Mouse (Mus musculus) left cerebral cortex, adult 2 months (tissue): Measurements from ENCODE around the gene Tacc2. TPM values are rescaled to one million over a fixed set of nuclear protein-coding genes. Genes with fewer than 3 reads are reported as not detected.
"Not testable (repeated sequence)": the region's sequence is repeated elsewhere in the genome, so short reads cannot be mapped to it uniquely, and the experiment has no call there.

Experiments
- DNase-seq, 2 experiments: peaks; one replicate each; pipeline ENCODE4 v3.0.0; 2021 to 2022; ENCODE audit warnings: low spot score in 2 of 2, mixed read lengths in 1 of 2; ENCODE audit errors: extremely low spot score in 1 of 2
- H3K27ac ChIP-seq: fragments of 200-600 bp; 2 replicates; pipeline ENCODE4 v1.8.1; 2022
- H3K4me3 ChIP-seq: fragments of 200-600 bp; 2 replicates; pipeline ENCODE4 v1.8.1; 2022
- CTCF ChIP-seq: fragments of 200-600 bp; IDR thresholded peaks from 2 replicates; pipeline ENCODE4 v1.8.1; 2022; ENCODE audit warnings: antibody characterized with exemption, mild to moderate bottlenecking, moderate library complexity
- intact Hi-C: fragments of 180-260 bp; cut with DNase I; formaldehyde crosslinking; loops from one replicate; pipeline ENCODE4 v1.15.1; 2025
- total RNA-seq, 2 experiments: library from RNA; stranded (reverse); gene quantifications; 2 replicates each; pipeline ENCODE4 v1.2.3; 2021

Tacc2 gene
- total RNA-seq, 2 experiments from 2014 or later, result 65.9 to 67.6 TPM

- Histone ChIP-seq H3K27ac (no peak overlapping the region), H3K4me3 (no peak overlapping the region)
- DNase-seq, result no peak
- intact Hi-C loops, result no loop called here
- no peak for TF ChIP-seq CTCF
These were observed 2.8 kb upstream of the Tacc2 start for GRCm38 (mm10) chr7:130574211-130574991.

- no peak for DNase-seq
- no peak for TF ChIP-seq CTCF
- intact Hi-C loops, result no loop called here
- Histone ChIP-seq H3K4me3 (no peak overlapping the region), H3K27ac (no peak overlapping the region)
These were observed 257 bp upstream of the Tacc2 start for GRCm38 (mm10) chr7:130576981-130577380.

GRCm38 (mm10) chr7:130578066-130578465 is 828 bp downstream of the Tacc2 start:
- Histone ChIP-seq H3K27ac (no peak overlapping the region), H3K4me3 (no peak overlapping the region)
- intact Hi-C loops, result no loop called here
- no peak for TF ChIP-seq CTCF
- no peak for DNase-seq

GRCm38 (mm10) chr7:130578607-130579006 is 1.4 kb downstream of the Tacc2 start:
- no peak overlapping the region for H3K4me3 ChIP-seq
- intact Hi-C loops, result no loop called here
- no peak for TF ChIP-seq CTCF
- no peak for DNase-seq
- H3K27ac ChIP-seq, result no peak overlapping the region

- Histone ChIP-seq H3K4me3 (no peak overlapping the region), H3K27ac (no peak overlapping the region)
- intact Hi-C loops, result no loop called here
- DNase-seq, result no peak
- TF ChIP-seq CTCF, result no peak
These were observed 9.4 kb downstream of the Tacc2 start for GRCm38 (mm10) chr7:130586521-130587072.

- intact Hi-C loops, result no loop called here
- no peak overlapping the region for H3K4me3 ChIP-seq
- no peak for TF ChIP-seq CTCF
- no peak for DNase-seq
- no peak overlapping the region for H3K27ac ChIP-seq
These were observed 13.0 kb downstream of the Tacc2 start for GRCm38 (mm10) chr7:130590081-130590828.

- intact Hi-C loops, result no loop called here
- Histone ChIP-seq H3K4me3 (no peak overlapping the region), H3K27ac (no peak overlapping the region)
- no peak for DNase-seq
- no peak for TF ChIP-seq CTCF
These were observed 13.7 kb downstream of the Tacc2 start for GRCm38 (mm10) chr7:130590845-130591437.

GRCm38 (mm10) chr7:130592975-130593374 is 15.7 kb downstream of the Tacc2 start:
- H3K4me3 ChIP-seq, DNase-seq, H3K27ac ChIP-seq, intact Hi-C loops: not testable (repeated sequence)

- DNase-seq, intact Hi-C loops, H3K4me3 ChIP-seq, H3K27ac ChIP-seq: not testable (repeated sequence)
These were observed 16.4 kb downstream of the Tacc2 start for GRCm38 (mm10) chr7:130593375-130594239.

GRCm38 (mm10) chr7:130596079-130596855 is 19.0 kb downstream of the Tacc2 start:
- H3K4me3 ChIP-seq, intact Hi-C loops, H3K27ac ChIP-seq, DNase-seq: not testable (repeated sequence)

- intact Hi-C loops, result no loop called here
- Histone ChIP-seq H3K4me3 (no peak overlapping the region), H3K27ac (no peak overlapping the region)
- no peak for DNase-seq
- no peak for TF ChIP-seq CTCF
These were observed 20.3 kb downstream of the Tacc2 start for GRCm38 (mm10) chr7:130597546-130597945.
